Mouse (Mus musculus) erythroblast, embryonic 14.5 days (primary cell): ENCODE measurements around the gene Stk17b.

Source experiments
- GATA1 ChIP-seq: IDR thresholded peaks from 2 replicates; pipeline ENCODE4 v1.6.1; 2012; ENCODE audit warnings: low read length, inconsistent platforms, mixed read lengths
- TAL1 ChIP-seq: IDR thresholded peaks from 3 replicates; pipeline ENCODE4 v1.6.1; 2012; ENCODE audit warnings: low read length, inconsistent platforms, mixed read lengths

- TF ChIP-seq GATA1: no peak
- no peak for TF ChIP-seq TAL1
These were observed 10.5 kb downstream of the Stk17b start for GRCm38 (mm10) chr1:53774571-53774970.
